Mouse (Mus musculus): ENCODE results near the gene Suds3.

The Suds3 gene

DNA sequence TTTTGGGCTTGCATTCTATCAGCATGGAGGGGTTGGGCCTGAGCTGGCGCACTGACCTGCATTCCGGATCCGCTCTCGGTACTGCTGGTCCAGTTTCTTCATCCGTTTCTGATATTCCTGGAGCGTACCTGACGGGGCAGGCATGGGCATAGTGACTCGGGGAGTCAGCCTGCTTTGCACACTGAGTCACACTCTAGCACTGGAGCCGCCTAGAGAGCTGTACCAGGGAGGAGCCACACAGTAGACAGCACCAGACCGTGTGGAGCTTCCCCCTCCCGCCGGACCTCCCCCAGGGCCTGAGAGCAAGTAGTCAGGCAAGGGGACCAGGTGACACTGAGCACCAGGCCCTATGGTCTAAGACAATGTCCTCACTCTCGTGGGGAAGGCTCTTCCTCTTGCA, 7.6 kb downstream of the Suds3 start:
- CTCF ChIA-PET, result interaction anchor here in 3 of 4 experiments (0.6 to 3.1 kb wide), 9 partner anchors 11 to 202 kb away, joined by 3 to 14 read pairs (median 3); no protein-coding TSS in a partner anchor
- POLR2A ChIA-PET, result interaction anchor here in 2 of 4 experiments (0.5 to 3.0 kb wide), 7 partner anchors 9 to 305 kb away, joined by 3 to 15 read pairs (median 5); partner anchors contain the start of gene Taok3 (in 2 of the 2)

DNA sequence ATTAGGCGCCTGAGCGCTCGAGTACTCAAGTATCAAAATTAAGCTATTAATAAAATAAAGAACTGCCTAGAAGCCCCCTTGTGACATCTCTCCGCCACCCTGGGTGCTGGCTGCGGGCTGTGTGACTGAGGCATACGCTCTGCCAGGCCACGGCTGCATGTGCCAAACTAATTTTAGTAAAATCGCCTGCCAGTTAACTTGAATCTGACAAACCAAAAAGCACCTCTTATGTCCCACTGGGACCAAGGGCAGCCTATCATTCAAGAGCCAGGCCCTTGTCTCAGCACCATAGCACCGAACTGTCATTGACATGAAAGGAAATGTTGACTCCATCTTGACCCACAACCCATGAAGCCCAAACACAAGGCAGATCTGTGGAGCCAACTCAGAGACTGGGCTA, 10.2 kb downstream of the Suds3 start:
- CTCF ChIA-PET, result interaction anchor here in 2 of 4 experiments (0.6 to 3.5 kb wide), 4 partner anchors 9 to 297 kb away, joined by 3 to 21 read pairs (median 10); partner anchors contain the start of gene Suds3 (in 1 of the 2)
- POLR2A ChIA-PET, result interaction anchor here in 2 of 4 experiments (1.0 to 2.1 kb wide), 7 partner anchors 10 to 15 kb away, joined by 3 to 7 read pairs (median 4); partner anchors contain the start of genes Taok3 (in 2 of the 2) and Suds3 (in 1 of the 2)

DNA sequence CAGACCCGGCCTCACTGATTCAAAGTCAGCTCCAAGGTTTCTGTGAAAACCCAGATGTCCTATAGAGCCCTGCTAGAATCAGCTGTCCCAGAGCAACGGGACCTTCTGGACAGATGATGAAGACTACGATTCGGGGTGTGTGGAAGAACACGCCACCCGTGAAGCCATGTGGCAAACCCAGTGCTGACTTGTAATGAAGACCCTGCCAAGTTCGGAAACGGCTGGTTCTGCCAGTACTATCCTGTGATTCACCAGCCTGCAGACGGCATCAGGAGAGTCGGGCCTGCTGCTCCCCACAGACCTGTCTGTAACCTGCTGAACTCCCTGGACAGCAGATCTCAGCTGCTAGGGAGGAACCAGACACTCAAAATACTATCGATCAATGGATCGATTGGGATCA, 11.6 kb downstream of the Suds3 start:
- ChIA-PET POLR2A (interaction anchor here in 3 of 4 experiments (0.5 to 2.1 kb wide), 15 partner anchors 8 to 1121 kb away, joined by 3 to 13 read pairs (median 4); partner anchors contain the start of genes Suds3 (in 2 of the 3), Pebp1 (in 1 of the 3) and Taok3 (in 1 of the 3)), CTCF (interaction anchor here (0.5 to 3.5 kb wide), 8 partner anchors 10 to 709 kb away, joined by 3 to 21 read pairs (median 5); partner anchors contain the start of gene Suds3 (in 1 of the 4))

DNA sequence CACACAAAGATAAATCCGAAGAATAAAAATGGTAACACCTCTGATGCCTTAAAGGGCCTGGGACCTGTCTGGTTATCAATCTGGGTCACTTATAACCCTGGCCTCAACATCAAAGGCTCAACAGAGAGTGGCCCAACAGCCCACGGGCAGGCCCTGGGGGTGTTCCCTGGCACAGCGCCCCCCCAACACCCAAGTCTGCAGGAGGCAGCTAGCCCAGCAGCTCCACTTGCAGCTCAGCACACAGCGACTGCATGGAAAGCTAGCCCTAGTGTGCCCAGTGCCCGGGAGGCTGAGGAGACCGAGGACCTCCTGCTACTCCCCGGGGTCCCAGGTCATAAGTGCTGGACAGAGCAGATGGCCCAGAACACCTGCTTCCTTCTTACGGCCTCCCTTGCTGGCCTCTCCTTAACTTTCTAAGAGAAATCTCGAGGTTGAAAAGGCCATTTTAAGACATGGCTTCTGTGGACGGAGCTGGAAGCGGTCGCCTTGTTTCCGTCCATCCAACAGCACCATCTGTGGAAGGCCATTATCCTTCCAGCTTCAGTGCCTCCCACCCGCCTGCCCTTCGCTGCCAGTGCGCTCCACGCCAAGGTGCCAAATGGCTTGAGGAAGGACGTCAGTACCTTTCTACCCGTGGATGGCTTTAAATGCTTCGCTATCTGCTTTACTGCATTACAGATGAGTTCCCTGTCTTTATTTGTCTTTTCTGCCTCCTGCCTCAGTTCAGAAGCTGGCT, 12.6 kb downstream of the Suds3 start:
- ChIA-PET POLR2A (interaction anchor here (0.5 to 2.1 kb wide), 8 partner anchors 11 to 971 kb away, joined by 3 to 13 read pairs (median 4); partner anchors contain the start of genes Pebp1 (in 1 of the 4), Suds3 (in 1 of the 4) and Taok3 (in 1 of the 4)), CTCF (interaction anchor here in 3 of 4 experiments (0.9 to 3.5 kb wide), 6 partner anchors 9 to 188 kb away, joined by 3 to 21 read pairs (median 7); partner anchors contain the start of gene Suds3 (in 1 of the 3))

DNA sequence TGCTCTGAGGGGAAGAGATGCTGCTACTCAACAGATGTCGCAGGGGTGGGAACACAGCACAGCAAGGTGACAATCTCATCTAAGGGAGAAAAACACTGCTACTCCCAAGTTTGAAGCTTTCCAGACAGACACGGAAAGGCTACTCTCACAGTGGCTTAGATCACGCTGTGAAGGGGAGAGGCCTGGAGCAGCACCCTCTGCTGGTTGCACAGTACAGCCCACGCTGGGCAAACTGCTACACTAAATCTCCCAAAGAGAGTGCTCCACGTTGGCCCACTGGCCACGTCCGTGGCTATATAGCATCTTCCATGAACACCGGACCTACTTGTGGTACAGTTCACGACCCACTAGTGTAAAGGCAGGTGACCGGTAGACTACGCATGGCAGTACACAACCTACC, 16.2 kb downstream of the Suds3 start:
- POLR2A ChIA-PET, result interaction anchor here in 3 of 4 experiments (0.6 to 1.4 kb wide), 3 partner anchors 8 to 654 kb away, joined by 3 to 4 read pairs (median 3); no protein-coding TSS in a partner anchor
- CTCF ChIA-PET, result interaction anchor here in 3 of 4 experiments (0.6 to 3.4 kb wide), 6 partner anchors 10 to 940 kb away, joined by 3 to 16 read pairs (median 4); no protein-coding TSS in a partner anchor

DNA sequence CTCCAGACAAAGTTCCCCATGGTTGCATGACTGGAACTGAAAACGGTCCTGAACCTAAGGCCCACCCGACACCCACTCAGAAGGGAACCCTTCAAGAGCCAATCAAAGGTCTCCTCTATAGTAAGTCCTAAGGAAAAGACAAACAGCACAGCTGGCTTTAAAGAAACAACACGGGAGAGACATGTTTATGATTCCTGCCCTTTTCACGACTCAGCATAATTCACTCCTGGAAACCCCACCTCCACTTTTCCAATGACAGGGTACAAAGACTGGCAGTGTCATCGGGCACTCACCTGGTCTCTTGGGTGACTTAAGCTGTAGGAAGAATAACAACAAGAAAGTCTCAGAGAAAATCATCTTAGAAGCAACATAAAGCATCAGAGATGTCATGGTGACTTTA, 16.9 kb downstream of the Suds3 start:
- ChIA-PET CTCF (interaction anchor here in 3 of 4 experiments (0.6 to 3.4 kb wide), 6 partner anchors 11 to 940 kb away, joined by 3 to 16 read pairs (median 3); no protein-coding TSS in a partner anchor), POLR2A (interaction anchor here in 3 of 4 experiments (0.6 to 1.4 kb wide), 3 partner anchors 9 to 506 kb away, joined by 3 to 4 read pairs (median 3); no protein-coding TSS in a partner anchor)

DNA sequence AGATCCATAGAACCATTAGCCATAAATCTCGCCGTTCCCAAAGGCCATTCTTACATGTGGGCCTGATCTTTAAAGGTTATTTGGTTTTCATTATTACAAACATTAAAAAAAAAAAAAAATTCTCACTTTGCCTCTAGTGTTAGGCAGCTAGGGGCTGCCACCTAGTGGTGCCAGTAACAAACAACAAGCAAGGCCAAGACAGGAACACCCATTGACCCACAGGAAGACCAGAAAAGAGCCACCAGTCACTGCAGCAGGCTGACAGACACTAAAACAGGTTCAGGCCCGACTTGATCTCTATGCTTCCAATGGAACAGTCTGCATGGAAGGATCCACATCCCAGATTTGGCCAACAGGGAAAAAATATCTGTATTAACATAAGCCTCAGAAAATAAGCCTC, 19.2 kb downstream of the Suds3 start:
- CTCF ChIA-PET, result interaction anchor here (0.6 to 2.2 kb wide), 27 partner anchors 9 to 1614 kb away, joined by 3 to 9 read pairs (median 3); partner anchors contain the start of gene Taok3 (in 1 of the 4)
- POLR2A ChIA-PET, result interaction anchor here in 1 of 4 experiments (0.7 to 1.0 kb wide), 2 partner anchors 8 to 249 kb away, joined by 3 read pairs; no protein-coding TSS in a partner anchor

DNA sequence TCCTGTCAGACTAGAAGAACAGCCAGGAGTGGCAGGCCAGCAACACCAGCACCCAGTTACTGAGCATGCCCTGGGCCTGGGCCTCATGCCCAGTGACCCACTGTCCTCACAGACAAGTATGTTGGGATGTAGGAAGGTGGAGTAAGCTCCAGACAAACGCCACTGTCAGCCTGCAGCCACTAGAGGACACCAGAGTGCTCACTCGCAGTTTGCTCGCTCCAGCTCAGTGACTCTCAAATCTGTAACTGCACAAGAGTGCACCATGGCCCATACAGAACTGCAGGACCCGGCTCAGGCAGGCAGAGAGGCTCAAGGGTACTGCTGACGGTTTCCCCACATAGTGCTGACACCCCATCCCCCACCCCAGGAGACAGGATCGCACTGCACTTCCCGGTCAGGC, 21.5 kb downstream of the Suds3 start:
- ChIA-PET CTCF (interaction anchor here (0.5 to 1.9 kb wide), 52 partner anchors 8 to 1615 kb away, joined by 3 to 18 read pairs (median 4); partner anchors contain the start of genes Taok3 (in 2 of the 4), Pebp1 (in 1 of the 4) and Suds3 (in 1 of the 4)), POLR2A (interaction anchor here in 3 of 4 experiments (0.6 to 1.8 kb wide), 11 partner anchors 11 to 766 kb away, joined by 3 to 7 read pairs (median 4); partner anchors contain the start of genes Suds3 (in 2 of the 3), Ksr2 (in 1 of the 3) and Pebp1 (in 1 of the 3))

DNA sequence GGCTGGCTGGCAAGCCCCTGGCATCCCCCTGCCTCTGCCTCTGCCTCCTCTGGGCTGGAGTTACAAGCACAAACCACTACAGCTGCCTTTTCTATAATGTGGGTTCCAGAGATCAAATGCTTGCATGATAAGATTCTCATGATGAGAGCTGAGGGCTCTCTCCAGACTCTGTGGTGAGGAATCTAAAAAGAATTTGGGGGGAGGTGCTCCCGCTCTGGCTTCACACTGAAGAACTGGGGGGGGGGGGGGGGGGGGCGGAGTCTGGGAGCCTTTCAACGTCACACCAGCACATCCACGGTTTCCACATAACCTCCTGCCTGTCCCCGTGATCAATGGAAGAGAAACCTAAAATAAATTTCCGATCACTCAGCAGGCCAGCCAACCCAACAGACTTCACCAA, 26.1 kb downstream of the Suds3 start:
- ChIA-PET CTCF (interaction anchor here in 1 of 4 experiments (1.1 kb wide), 1 partner anchor 216 kb away, joined by 3 read pairs; no protein-coding TSS in a partner anchor), POLR2A (no interaction called here)

DNA sequence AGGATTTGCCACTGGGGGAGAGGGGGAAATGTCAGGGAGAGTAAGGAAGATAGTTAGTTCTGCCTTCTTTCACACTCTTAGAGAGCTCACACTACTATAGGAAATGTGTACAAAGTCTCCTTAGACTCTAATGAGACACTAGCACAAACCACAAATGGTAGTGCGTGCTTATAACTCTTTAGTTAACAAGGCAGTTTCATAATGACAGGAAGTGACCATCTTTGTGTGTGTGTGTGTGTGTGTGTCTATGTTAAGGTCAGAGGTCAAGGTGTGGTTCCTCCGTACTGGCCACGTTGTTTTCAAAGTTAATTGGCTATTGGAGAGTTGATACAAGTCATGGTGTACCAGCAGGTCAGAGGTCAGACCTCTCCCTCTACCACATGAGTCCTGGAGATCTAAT, 26.8 kb downstream of the Suds3 start:
- CTCF ChIA-PET, result no interaction called here
- POLR2A ChIA-PET, result interaction anchor here in 2 of 4 experiments (0.6 to 0.7 kb wide), 2 partner anchors 24 to 790 kb away, joined by 3 to 5 read pairs; no protein-coding TSS in a partner anchor

DNA sequence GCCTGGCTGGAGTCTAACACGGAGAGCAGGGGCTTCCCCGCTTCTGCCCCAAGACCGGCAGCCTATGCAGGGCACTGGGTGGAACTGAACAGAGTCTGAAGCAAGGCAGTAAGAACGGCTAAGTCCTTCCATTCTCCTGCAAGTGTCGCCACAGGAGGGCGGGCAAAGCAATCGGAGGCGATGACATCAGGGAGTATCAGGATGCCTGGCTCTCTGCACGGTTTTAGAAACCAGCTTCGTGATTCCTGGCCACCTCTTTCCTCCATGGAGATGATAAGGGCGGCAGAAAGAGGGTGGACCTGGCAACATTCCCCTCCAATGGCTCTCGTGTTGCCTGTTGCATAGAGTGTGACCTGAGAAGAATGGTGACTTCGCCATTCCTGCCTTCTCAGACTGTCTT, 28.2 kb downstream of the Suds3 start:
- ChIA-PET POLR2A (interaction anchor here in 2 of 4 experiments (0.6 to 0.7 kb wide), 2 partner anchors 290 to 787 kb away, joined by 3 to 4 read pairs; no protein-coding TSS in a partner anchor), CTCF (interaction anchor here in 1 of 4 experiments (0.6 to 1.0 kb wide), 3 partner anchors 9 to 395 kb away, joined by 3 to 4 read pairs (median 3); no protein-coding TSS in a partner anchor)

DNA sequence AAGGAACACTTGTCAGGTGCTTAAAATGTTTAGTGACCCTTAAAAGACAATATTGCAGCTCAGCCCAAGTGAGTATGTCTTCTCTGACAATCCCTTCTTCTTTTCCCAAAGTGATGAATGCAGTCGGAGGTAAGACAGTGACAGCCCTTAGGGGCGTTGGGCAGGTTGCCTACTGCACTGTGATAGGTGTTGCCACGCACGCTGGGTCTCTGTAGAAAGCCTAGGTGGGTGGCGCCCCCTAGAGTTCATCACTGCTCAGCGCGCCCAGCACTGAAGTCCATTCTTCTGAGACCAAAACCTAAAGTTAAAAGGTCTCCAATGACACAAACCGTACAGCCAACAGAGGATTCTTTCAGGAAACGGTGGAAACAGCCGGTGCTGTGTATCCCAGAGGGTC, 46.4 kb downstream of the Suds3 start:
- CTCF ChIA-PET, result interaction anchor here (0.6 to 1.9 kb wide), 21 partner anchors 11 to 1605 kb away, joined by 3 to 10 read pairs (median 3); partner anchors contain the start of gene Srrm4 (in 1 of the 4)
- POLR2A ChIA-PET, result interaction anchor here in 1 of 4 experiments (0.6 to 2.0 kb wide), 2 partner anchors 12 kb away, joined by 3 to 6 read pairs; no protein-coding TSS in a partner anchor

DNA sequence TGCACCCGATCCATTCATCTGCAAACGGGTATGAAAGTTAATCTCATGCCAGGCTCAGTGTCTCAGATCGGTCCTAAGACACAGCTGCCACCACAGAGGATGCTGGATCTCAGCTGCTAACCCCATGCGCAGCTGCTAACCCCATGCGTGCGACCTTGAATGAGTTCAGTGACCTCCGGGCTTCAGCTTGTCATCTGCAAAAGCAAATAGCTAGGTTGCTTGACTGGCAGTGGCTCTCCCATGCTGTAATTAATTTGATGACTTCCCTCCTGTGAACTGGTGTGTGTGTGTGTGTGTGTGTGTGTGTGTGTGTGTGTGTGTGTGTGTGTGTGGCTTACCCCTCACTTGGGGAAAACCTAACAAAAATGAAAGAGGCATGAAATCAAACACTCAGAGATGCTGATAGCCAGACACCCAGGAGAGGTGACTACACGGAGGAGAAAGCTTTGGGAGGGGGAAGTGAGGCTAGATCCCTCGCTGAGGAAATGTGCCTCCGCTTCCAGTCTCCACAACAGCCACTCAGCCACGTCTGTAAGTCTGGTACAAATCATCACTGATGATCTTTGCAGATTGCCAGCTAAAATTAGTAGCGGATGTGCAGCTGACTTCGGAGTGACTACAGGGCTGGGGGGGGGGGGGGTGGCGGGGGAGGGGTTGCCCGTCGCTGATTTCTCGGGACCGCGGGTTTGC, 47.0 kb downstream of the Suds3 start:
- POLR2A ChIA-PET, result interaction anchor here in 1 of 4 experiments (0.6 to 2.0 kb wide), 4 partner anchors 12 to 482 kb away, joined by 3 to 6 read pairs (median 4); no protein-coding TSS in a partner anchor
- CTCF ChIA-PET, result interaction anchor here (0.5 to 1.9 kb wide), 27 partner anchors 8 to 1604 kb away, joined by 3 to 10 read pairs (median 3); partner anchors contain the start of gene Srrm4 (in 2 of the 4)

DNA sequence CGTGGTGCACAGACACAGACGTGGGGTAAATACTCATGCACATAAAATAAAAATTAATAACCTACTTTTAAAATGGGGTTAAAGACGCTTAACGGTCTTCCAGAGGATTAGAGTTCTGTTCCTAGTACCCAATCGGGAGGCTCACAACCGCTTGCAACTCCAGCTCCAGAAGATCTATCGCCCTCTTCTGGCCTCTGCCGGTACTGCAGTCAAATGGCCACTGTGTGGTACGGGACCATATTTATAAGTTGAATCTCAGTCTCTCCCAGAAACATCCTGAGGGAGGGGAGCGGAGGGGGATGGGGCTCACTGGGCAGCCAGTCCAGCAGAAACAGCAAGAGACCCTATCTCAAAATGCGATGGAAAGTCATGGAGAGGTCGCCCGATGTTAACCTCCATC, 47.7 kb downstream of the Suds3 start:
- POLR2A ChIA-PET, result interaction anchor here in 1 of 4 experiments (0.6 to 2.0 kb wide), 3 partner anchors 13 to 481 kb away, joined by 3 to 6 read pairs (median 5); no protein-coding TSS in a partner anchor
- CTCF ChIA-PET, result interaction anchor here (0.5 to 1.8 kb wide), 16 partner anchors 9 to 835 kb away, joined by 3 to 8 read pairs (median 4); partner anchors contain the start of gene Srrm4 (in 1 of the 4)

DNA sequence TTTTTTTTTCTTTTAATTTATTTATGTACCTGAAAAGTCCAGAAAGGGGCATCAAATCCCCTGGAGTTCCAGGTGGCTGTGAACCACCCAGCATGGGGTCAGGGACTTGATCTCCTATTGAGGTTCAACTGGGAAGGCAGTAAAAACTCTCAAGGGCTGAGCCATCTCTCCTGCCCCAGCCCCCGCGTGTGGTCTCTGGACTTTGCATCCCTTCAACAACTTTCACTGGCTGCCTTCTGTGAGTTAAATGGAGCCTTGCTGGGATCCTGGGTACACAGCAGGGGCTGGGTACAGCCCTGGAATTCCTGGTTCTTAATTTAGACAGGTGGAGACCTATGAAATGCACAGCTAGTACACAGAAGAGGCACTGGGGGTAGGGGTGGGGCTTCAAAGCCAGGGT, 54.7 kb downstream of the Suds3 start:
- POLR2A ChIA-PET, result no interaction called here
- CTCF ChIA-PET, result interaction anchor here in 1 of 4 experiments (0.6 kb wide), 1 partner anchor 843 kb away, joined by 5 read pairs; no protein-coding TSS in a partner anchor

DNA sequence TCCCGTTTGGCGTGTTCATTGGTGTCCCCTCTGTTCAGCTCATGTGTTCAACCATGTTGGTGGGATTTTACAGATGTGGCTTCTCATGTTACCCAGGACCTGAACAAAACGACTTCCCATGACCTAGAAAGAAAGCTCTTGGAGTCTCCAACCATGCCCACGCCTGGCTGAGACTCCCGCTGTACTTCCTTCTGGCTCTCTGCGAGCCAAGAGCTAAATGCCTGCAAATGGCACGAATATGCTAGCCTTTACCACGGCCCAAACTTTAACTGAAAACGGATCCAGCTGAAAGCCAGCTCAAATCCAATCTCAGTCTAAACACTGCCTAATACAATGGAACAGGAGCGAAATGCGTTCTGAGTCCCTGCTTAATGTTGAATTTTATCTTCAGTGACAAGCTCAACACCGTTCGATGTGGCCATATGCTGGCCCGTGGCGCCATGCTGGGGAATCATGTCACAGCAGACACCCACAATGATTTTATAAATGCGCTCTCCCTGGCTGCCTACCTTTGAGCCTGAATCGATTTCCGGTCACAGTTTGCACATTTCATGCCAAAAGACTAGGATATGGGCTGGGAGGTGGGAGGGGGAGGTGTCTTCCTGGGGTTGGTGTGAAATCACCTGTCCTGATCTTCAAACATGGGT, 55.3 kb downstream of the Suds3 start:
- ChIA-PET CTCF (interaction anchor here in 1 of 4 experiments (0.6 kb wide), 2 partner anchors 32 to 434 kb away, joined by 3 read pairs; no protein-coding TSS in a partner anchor), POLR2A (interaction anchor here in 1 of 4 experiments (0.6 to 1.1 kb wide), 2 partner anchors 59 to 203 kb away, joined by 3 to 6 read pairs; no protein-coding TSS in a partner anchor)
